Mouse (Mus musculus) MEL (cell line): ENCODE measurements at regions not wholly inside any gene's neighbourhood (a gene's known extent, or its start where the extent isn't known, plus 50 kb on each side); places are given as distances from the start of the nearest gene placed in this dataset.

Source experiments
- DNase-seq: peaks from one replicate; pipeline ENCODE4 v3.0.0; 2011; ENCODE audit warnings: low read depth, low spot score
- H3K27ac ChIP-seq: 2 replicates; pipeline ENCODE4 v1.5.1; 2012; ENCODE audit warnings: low read depth, mild to moderate bottlenecking, control low read depth, low read length, moderate library complexity; ENCODE audit not compliant: control insufficient read depth
- H3K27me3 ChIP-seq, 2 experiments: fragments of 150-350 bp in 1 of 2; sonication (generic) in 1 of 2; 2 replicates each; pipeline ENCODE4 v1.6.1; 2012; ENCODE audit warnings: low read length in 2 of 2, mild to moderate bottlenecking in 2 of 2, improper control_type of control experiment in 1 of 2, moderate library complexity in 1 of 2; ENCODE audit not compliant: insufficient read depth in 2 of 2, control insufficient read depth in 1 of 2
- H3K36me3 ChIP-seq, 2 experiments: 2 replicates each; pipeline ENCODE4 v1.6.1; 2012 to 2014; ENCODE audit warnings: low read length in 2 of 2, improper control_type of control experiment in 1 of 2, inconsistent platforms in 1 of 2, mild to moderate bottlenecking in 1 of 2; ENCODE audit not compliant: insufficient read depth in 2 of 2, control insufficient read depth in 1 of 2
- H3K4me1 ChIP-seq, 2 experiments: fragments of 150-350 bp in 1 of 2; sonication (generic) in 1 of 2; 2 replicates each; pipeline ENCODE4 v1.6.1; 2012; ENCODE audit warnings: low read length in 2 of 2, improper control_type of control experiment in 1 of 2, mild to moderate bottlenecking in 1 of 2; ENCODE audit not compliant: insufficient read depth in 2 of 2, control insufficient read depth in 1 of 2
- H3K4me3 ChIP-seq, 2 experiments: fragments of 150-350 bp in 1 of 2; sonication (generic) in 1 of 2; 2 replicates each; pipeline ENCODE4 v1.5.1; 2012; ENCODE audit warnings: low read depth in 2 of 2, low read length in 2 of 2, mild to moderate bottlenecking in 2 of 2, moderate library complexity in 2 of 2, control low read depth in 1 of 2, improper control_type of control experiment in 1 of 2; ENCODE audit not compliant: control insufficient read depth in 1 of 2, insufficient read depth in 1 of 2
- H3K79me2 ChIP-seq: 2 replicates; pipeline ENCODE4 v1.6.1; 2012; ENCODE audit warnings: mild to moderate bottlenecking, low read length, moderate library complexity; ENCODE audit not compliant: control insufficient read depth, poor library complexity, insufficient read depth
- H3K9ac ChIP-seq: 2 replicates; pipeline ENCODE4 v1.6.1; 2012; ENCODE audit warnings: low read depth, mild to moderate bottlenecking, control low read depth, low read length, moderate library complexity; ENCODE audit not compliant: control insufficient read depth, poor library complexity, severe bottlenecking
- H3K9me3 ChIP-seq: fragments of 150-350 bp; sonication (generic); replicated peaks from 2 replicates; pipeline ENCODE4 v1.6.1; 2012; ENCODE audit warnings: mild to moderate bottlenecking, low read length, improper control_type of control experiment, moderate library complexity; ENCODE audit not compliant: insufficient read depth
- E2F4 ChIP-seq: IDR thresholded peaks from 2 replicates; pipeline ENCODE4 v1.6.1; 2011; ENCODE audit warnings: low read depth, low read length, improper control_type of control experiment, borderline replicate concordance
- ELF1 ChIP-seq: IDR thresholded peaks from 2 replicates; pipeline ENCODE4 v1.6.1; 2014; ENCODE audit warnings: low read depth, mild to moderate bottlenecking, inconsistent platforms, low read length, improper control_type of control experiment, moderate library complexity
- GABPA ChIP-seq: IDR thresholded peaks from 2 replicates; pipeline ENCODE4 v1.6.1; 2012; ENCODE audit warnings: low read depth, mild to moderate bottlenecking, inconsistent platforms, low read length, improper control_type of control experiment, moderate library complexity
- HCFC1 ChIP-seq: IDR thresholded peaks from 2 replicates; pipeline ENCODE4 v1.6.1; 2012; ENCODE audit warnings: low read depth, mild to moderate bottlenecking, inconsistent platforms, low read length, improper control_type of control experiment, moderate library complexity
- KAT2A ChIP-seq: conservative IDR thresholded peaks from 2 replicates; pipeline ENCODE4 v1.6.1; 2012; ENCODE audit warnings: low read depth, low read length, improper control_type of control experiment, inconsistent platforms
- MAX ChIP-seq: IDR thresholded peaks from 2 replicates; pipeline ENCODE4 v1.6.1; 2011; ENCODE audit warnings: low read length, improper control_type of control experiment
- MXI1 ChIP-seq: IDR thresholded peaks from 2 replicates; pipeline ENCODE4 v1.6.1; 2011; ENCODE audit warnings: mild to moderate bottlenecking, low read depth, low read length, improper control_type of control experiment
- MYB ChIP-seq: IDR thresholded peaks from 2 replicates; pipeline ENCODE4 v1.6.1; 2011; ENCODE audit warnings: mild to moderate bottlenecking, low read depth, low read length, improper control_type of control experiment
- POLR2A ChIP-seq, 2 experiments: IDR thresholded peaks; 2 replicates each; pipeline ENCODE4 v1.6.1; 2011 to 2012; ENCODE audit warnings: low read length in 2 of 2, mild to moderate bottlenecking in 2 of 2, control low read depth in 1 of 2, improper control_type of control experiment in 1 of 2, low read depth in 1 of 2, moderate library complexity in 1 of 2; ENCODE audit not compliant: control insufficient read depth in 1 of 2, insufficient read depth in 1 of 2, poor library complexity in 1 of 2
- POLR2AphosphoS5 ChIP-seq: IDR thresholded peaks from 2 replicates; pipeline ENCODE4 v1.6.1; 2012; ENCODE audit warnings: low read depth, borderline replicate concordance, mild to moderate bottlenecking, inconsistent platforms, low read length, moderate library complexity, mixed read lengths
- RAD21 ChIP-seq: IDR thresholded peaks from 2 replicates; pipeline ENCODE4 v1.6.1; 2011; ENCODE audit warnings: mild to moderate bottlenecking, low read depth, low read length, improper control_type of control experiment
- RCOR1 ChIP-seq: IDR thresholded peaks from 2 replicates; pipeline ENCODE4 v1.6.1; 2012; ENCODE audit warnings: low read depth, mild to moderate bottlenecking, inconsistent platforms, low read length, improper control_type of control experiment
- SMC3 ChIP-seq: IDR thresholded peaks from 2 replicates; pipeline ENCODE4 v1.6.1; 2011; ENCODE audit warnings: low read depth, low read length, improper control_type of control experiment
- TAL1 ChIP-seq: IDR thresholded peaks from 2 replicates; pipeline ENCODE4 v1.6.1; 2012; ENCODE audit warnings: mild to moderate bottlenecking, inconsistent platforms, low read length, moderate library complexity, mixed read lengths
- UBTF ChIP-seq: IDR thresholded peaks from 2 replicates; pipeline ENCODE4 v1.6.1; 2012; ENCODE audit warnings: low read depth, mild to moderate bottlenecking, inconsistent platforms, low read length, improper control_type of control experiment, moderate library complexity, borderline replicate concordance; ENCODE audit not compliant: insufficient read depth
- USF1 ChIP-seq: IDR thresholded peaks from 2 replicates; pipeline ENCODE4 v1.6.1; 2014; ENCODE audit warnings: low read depth, mild to moderate bottlenecking, inconsistent platforms, low read length, improper control_type of control experiment, moderate library complexity
- ZC3H11A ChIP-seq: IDR thresholded peaks from 2 replicates; pipeline ENCODE4 v1.6.1; 2012; ENCODE audit warnings: low read depth, mild to moderate bottlenecking, inconsistent platforms, low read length, improper control_type of control experiment
- ZKSCAN1 ChIP-seq: IDR thresholded peaks from 2 replicates; pipeline ENCODE4 v1.6.1; 2012; ENCODE audit warnings: low read depth, mild to moderate bottlenecking, inconsistent platforms, low read length, improper control_type of control experiment, moderate library complexity
- ZMIZ1 ChIP-seq: IDR thresholded peaks from 2 replicates; pipeline ENCODE4 v1.6.1; 2012; ENCODE audit warnings: low read depth, mild to moderate bottlenecking, inconsistent platforms, low read length, improper control_type of control experiment, moderate library complexity

DNA sequence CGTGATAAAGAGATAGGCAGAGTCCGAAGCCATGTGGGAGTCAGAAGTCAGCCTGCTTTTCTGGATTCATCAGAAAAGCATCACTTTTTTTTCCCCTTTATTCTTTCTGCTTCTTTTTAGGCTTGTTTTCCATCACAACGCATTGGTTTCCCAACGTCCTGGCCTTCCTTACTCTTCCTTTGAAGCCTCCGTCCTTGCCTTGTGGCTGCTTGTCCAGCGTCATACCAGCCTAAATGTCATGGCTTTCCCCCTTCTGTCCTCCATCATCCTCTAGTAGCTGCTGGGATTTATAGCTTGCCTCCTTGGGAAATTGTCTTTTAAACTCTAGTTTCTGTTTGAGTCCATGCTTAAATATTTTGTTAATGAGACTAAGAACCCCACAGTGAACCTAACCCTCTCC lies 1136.0 kb upstream of the Gulo start:
- H3K79me2 ChIP-seq, result no peaks in the 10 kb centered on the region
- no peak for DNase-seq

DNA sequence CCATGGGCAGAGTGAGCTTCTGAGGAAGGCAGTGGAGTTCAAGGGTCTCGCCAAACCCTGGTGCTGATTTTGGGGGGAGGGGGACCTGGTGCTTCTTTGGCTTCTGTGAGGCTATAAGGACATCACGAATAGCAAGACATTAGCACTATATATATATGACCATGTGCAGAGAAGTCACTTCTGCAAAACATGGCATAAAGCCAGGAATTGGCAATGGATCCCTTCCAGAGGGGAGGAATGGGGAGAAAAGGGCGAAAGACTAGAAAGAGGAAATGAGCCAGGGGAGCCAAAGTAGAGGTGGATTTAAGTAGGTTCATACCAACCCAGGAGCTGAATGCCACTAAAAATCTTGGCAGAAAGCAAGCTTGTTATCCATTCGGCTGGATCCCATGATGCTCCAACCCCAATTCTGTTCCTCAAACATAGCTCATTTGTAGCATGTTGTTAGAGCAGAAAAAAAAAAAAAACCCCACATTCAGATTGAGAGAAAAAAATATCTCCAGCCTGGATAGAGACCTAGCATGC lies 1135.5 kb upstream of the Gulo start:
- no peak overlapping the region for H3K9ac ChIP-seq
- H3K4me3 ChIP-seq, result no peak overlapping the region
- H3K36me3 ChIP-seq, result no peaks in the 10 kb centered on the region
- TF ChIP-seq ELF1 (no peak), UBTF (no peak), TAL1 (no peak), RAD21 (no peak), HCFC1 (no peak), ZC3H11A (no peak), USF1 (no peak), ZMIZ1 (no peak), MAX (no peak), KAT2A (no peak), E2F4 (no peak), SMC3 (no peak), POLR2AphosphoS5 (no peak), MYB (no peak), MXI1 (no peak)
- TF ChIP-seq, all 39 proteins: peak for 0
- Histone ChIP-seq H3K4me1 (no peaks in the 10 kb centered on the region), H3K79me2 (no peaks in the 10 kb centered on the region), H3K27me3 (no peaks in the 10 kb centered on the region), H3K27ac (no peak overlapping the region), H3K9me3 (no peaks in the 10 kb centered on the region)
- no peak for DNase-seq

More for the DNA sequence above, 1136.0 kb upstream of the Gulo start:
- Histone ChIP-seq H3K9me3 (no peaks in the 10 kb centered on the region), H3K4me1 (no peaks in the 10 kb centered on the region), H3K27me3 (no peaks in the 10 kb centered on the region), H3K36me3 (no peaks in the 10 kb centered on the region), H3K27ac (no peak overlapping the region), H3K4me3 (no peak overlapping the region), H3K9ac (no peak overlapping the region)
- TF ChIP-seq RAD21, result no peak
- TF ChIP-seq ZKSCAN1, result no peak
- TF ChIP-seq POLR2A (IDR thresholded peaks at IDR 0.05; ENCODE audit: control insufficient read depth in 1 of 2, insufficient read depth in 1 of 2, low read depth in 1 of 2, low read length in 2 of 2, poor library complexity in 1 of 2), result no peak
- no peak for TF ChIP-seq GABPA
- no peak for TF ChIP-seq RCOR1
- no peak for TF ChIP-seq ZMIZ1
